Mouse (Mus musculus) gastrocnemius, adult 8-10 months (tissue): ENCODE results near the gene Krtap5-1. TPM values are rescaled to one million over a fixed set of nuclear protein-coding genes. Genes with fewer than 3 reads are reported as not detected.
"Not testable (repeated sequence)": the region's sequence is repeated elsewhere in the genome, so short reads cannot be mapped to it uniquely, and the experiment has no call there.

Experiments used
- DNase-seq, 2 experiments: peaks; one replicate each; pipeline ENCODE4 v3.0.0; 2022; ENCODE audit warnings: low spot score in 2 of 2
- total RNA-seq, 4 experiments: library from RNA; stranded (reverse); gene quantifications; 2 replicates each; pipeline ENCODE4 v1.2.4; 2022

Gene Krtap5-1
- total RNA-seq, 4 experiments from 2014 or later, result not detected

DNA sequence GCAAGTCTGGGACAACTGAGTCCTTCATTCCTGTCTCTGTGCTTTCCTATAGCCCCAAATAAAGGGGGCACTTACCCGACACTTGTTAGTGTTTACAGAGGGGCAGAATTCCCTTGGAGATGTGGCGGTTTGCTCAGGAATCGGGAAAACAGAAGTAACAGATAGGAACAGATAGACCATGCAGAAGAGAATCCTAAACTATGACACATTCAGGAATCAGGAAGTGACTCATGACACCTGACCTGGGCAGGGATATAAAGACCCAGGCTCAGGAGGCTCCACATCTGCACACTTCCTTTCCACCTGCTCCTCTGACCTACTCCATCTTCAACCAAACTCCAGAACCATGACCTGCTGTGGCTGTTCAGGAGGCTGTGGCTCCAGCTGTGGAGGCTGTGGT is 6.3 kb upstream of the Krtap5-1 start, which contains the start of gene Krtap5-4:
Krtap5-4 (plus strand) TSS at position 301 of the 400 bp plus-strand sequence.
- no peak for DNase-seq

DNA sequence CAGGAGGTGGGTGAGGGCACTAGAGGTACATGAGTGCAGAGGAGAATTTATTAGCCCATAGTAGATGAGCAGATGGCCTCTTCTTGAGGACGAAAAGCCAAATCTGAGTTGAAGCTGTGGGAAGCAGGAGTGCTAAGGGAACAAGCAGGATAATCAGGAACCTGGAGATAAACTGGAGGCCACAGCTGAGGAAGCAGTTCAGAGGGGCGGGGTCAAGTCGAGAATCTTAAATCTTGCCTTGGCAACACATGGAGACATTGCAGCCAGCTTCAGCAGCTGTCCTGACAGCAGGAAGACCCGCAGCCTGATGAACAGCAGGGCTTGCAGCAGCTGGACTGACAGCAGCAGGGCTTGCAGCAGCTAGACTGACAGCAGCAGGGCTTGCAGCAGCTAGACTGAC is 810 bp downstream of the Krtap5-1 start:
- not testable (repeated sequence) for DNase-seq

DNA sequence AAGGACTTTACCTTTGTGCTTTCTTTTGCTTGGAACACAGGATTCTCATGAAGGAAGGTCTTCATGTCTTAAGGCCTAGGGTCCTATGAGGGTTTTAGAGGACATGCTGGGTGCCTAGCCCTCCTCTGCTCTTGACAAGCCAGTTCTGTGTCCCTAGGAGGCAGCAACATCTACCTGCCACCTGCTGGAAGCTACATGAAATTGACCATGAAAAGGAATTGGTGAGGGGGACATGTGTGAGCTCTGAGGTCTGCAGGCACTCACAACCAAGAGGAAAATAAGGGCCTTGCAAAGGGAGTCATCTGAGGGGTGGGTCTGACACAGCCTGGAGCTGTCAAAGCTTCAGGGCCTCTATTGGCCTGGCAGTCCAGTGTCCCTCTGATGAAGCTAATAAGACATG is 1.5 kb downstream of the Krtap5-1 start:
- DNase-seq, result no peak

- not testable (repeated sequence) for DNase-seq
These were observed 3.1 kb downstream of the Krtap5-1 start for GRCm38 (mm10) chr7:142293851-142294250.

GRCm38 (mm10) chr7:142285910-142286612 is 10.9 kb downstream of the Krtap5-1 start:
- DNase-seq, result not testable (repeated sequence)

GRCm38 (mm10) chr7:142285130-142285835 is 11.6 kb downstream of the Krtap5-1 start:
- DNase-seq, result peak in 1 of 2 experiments; percentile 15

GRCm38 (mm10) chr7:142284615-142285080 is 12.3 kb downstream of the Krtap5-1 start:
- peak; percentile 84 for DNase-seq

DNA sequence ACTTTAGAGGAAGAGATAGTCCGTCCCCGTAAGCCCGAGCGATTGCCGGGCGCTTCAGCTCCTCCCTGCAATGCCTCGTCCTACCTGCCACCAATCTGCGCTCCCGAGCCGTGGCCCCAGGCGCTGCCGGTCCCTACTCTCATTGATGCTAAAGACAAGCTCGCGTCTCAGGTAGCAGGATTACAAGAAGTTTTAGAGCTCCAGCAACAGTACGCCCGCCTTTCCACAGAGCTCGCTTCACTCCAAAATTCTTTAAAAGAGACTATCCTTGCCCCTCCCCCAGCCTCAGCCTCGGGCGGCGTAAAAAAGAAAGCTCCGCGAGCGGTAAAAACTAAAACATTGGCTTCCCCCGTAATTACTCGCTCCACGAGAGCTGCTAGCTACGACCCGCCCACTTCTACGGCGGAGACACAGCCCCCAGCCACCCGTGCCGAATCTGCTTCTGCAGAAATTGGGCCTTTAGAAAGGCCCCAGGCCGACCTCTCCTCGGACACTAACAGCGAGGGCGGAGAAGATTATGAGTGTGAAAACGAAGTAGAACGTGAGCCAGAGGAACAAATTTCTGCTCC is 12.8 kb downstream of the Krtap5-1 start:
- DNase-seq, result peak; percentile 23 to 33

DNA sequence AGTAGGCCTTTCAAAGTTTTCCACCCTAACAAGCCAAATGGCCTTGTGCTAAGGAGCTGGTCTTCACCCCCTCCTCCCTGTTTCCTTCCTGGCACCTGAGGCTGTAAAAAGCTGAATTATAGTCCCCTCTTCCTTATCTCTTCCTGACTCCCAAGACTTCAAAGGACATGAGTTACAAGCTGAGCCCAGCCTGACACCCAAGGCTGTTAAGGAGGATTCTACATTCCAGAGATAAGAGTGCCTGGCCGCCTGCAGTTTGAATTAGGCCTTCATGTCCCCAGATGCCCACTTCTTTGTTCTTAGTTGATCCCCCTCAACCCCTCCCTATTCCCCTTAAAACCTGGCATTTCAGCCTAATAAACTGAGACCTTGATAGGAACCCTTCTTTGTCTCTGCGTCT is 14.1 kb downstream of the Krtap5-1 start:
- not testable (repeated sequence) for DNase-seq

DNA sequence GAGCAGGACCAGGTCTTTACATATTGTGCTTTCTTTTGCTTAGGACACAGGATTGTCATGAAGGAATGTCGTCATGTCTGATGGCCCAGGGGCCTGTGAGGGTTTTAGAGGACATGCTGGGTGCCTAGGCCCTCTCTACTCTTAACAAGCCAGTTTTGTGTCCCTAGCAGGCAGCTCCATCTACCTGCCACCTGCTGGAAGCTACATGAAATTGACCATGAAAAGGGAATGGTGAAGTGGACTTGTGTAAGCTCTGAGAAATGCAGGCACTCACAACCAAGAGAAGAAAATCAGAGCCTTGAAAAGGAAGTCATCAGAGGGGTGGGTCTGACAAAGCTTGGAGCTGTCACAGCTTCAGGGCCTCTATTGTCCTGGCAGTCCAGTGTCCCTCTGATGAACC is 17.6 kb downstream of the Krtap5-1 start:
- DNase-seq, result not testable (repeated sequence)

- peak in 1 of 2 experiments; percentile 30 for DNase-seq
These were observed 18.7 kb downstream of the Krtap5-1 start for GRCm38 (mm10) chr7:142278183-142278582.

GRCm38 (mm10) chr7:142274263-142274662 is 22.7 kb downstream of the Krtap5-1 start, which contains the start of gene Gm4559:
Gene Gm4559 (minus strand): TSS chr7:142274363.
- DNase-seq, result not testable (repeated sequence)

DNA sequence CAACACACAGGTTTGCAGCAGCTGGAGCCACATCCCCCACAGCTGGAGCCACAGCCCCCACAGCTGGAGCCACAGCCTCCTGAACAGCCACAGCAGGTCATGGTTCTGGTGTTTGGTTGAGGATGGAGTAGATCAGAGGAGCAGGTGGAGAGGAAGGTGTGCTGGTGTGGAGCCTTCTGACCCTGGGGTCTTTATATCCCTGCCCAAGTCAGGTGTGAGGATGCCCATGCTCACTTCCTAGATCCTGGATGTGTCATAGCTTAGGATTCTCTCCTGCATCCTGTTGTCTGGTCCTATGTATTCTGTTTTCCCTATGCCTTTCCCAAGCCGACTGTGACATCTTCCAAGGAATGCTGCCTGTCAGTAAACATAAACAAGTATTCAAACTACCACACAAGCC is 38.7 kb downstream of the Krtap5-1 start, which contains the start of gene Gm2431:
Gm2431 (minus strand) TSS at position 101 of the 400 bp plus-strand sequence.
- not testable (repeated sequence) for DNase-seq

DNA sequence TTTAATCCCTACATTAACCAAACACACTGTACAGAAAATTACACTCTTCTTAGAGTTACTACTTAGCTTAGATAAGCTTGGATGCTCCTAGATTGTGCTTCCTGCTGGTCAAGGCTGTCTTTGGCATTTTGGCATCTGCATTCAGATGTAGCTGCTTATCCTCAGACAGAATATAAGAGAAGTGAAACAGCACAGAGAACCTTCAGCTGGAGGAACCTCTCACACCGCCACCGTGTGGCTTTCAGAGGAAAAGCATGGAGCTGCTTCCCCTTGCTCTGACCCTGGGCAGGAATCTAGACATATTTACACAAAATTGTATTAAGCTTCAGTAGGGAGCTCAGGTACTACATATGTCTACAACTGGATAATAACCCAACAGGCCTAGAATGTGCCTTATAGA is 41.4 kb downstream of the Krtap5-1 start:
- DNase-seq, result no peak

DNA sequence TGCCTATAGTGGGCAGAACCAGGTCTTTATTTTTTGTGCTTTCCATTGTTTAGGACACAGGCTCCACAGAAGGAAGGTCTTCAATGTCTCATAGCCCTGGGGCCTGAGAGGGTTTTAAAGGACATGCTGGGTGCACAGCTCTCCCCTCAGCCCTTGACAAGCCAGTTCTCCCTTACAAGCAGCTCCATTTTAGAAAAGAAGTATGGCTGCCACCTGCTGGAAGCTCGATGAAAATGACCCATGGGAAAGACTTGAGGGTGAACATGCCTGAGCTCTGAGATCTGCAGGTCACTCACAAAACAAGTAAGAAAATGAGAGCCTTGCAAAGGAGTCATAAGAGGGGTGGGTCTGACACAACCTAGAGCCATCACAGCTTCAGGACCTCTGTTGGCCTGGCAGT is 47.1 kb downstream of the Krtap5-1 start:
- DNase-seq, result no peak

Other genes starting within 250 kb of the Krtap5-1 start
- gene Mob2, start 236.1 kb downstream of the Krtap5-1 start, total RNA-seq, result 10 to 100 TPM; 53.3 to 58.5 (median 55.9) TPM
- gene Dusp8, start 201.3 kb downstream of the Krtap5-1 start, total RNA-seq, result 10 to 100 TPM; 20.5 to 33.4 (median 27.6) TPM
- gene Gm45618, start 176.4 kb downstream of the Krtap5-1 start, total RNA-seq, result not detected
- not detected for gene Gm39115, start 161.1 kb downstream of the Krtap5-1 start, total RNA-seq
- gene Gm45337, start 152.5 kb downstream of the Krtap5-1 start, total RNA-seq, result not detected
- not detected for gene Gm29735, start 140.0 kb downstream of the Krtap5-1 start, total RNA-seq
- not detected for gene Gm4553, start 131.4 kb downstream of the Krtap5-1 start, total RNA-seq
- not detected for gene Krtap5-2, start 121.1 kb downstream of the Krtap5-1 start, total RNA-seq
- not detected for gene Gm10153, start 106.7 kb downstream of the Krtap5-1 start, total RNA-seq
- gene Krtap5-3, start 95.8 kb downstream of the Krtap5-1 start, total RNA-seq, result not detected
- not detected for gene Gm7579, start 85.3 kb downstream of the Krtap5-1 start, total RNA-seq
- not detected for gene Krtap5-5, start 67.1 kb downstream of the Krtap5-1 start, total RNA-seq
- not detected for gene Gm40460, start 56.0 kb downstream of the Krtap5-1 start, total RNA-seq
- not detected for gene Gm2431, start 38.8 kb downstream of the Krtap5-1 start, total RNA-seq
- not detected for gene Gm4559, start 22.8 kb downstream of the Krtap5-1 start, total RNA-seq
- gene Krtap5-4, start 6.4 kb upstream of the Krtap5-1 start, total RNA-seq, result not detected
- gene Ifitm10, start 76.6 kb upstream of the Krtap5-1 start, total RNA-seq, result 1 to 10 TPM; 1.6 to 2.4 (median 2.1) TPM
- 1 to 10 TPM; 1.7 to 8.5 (median 4.8) TPM for gene Gm49369, start 85.5 kb upstream of the Krtap5-1 start, total RNA-seq
- 100 to 1,000 TPM; 443 to 485 (median 471) TPM for gene Ctsd, start 90.9 kb upstream of the Krtap5-1 start, total RNA-seq
- gene Syt8, start 137.7 kb upstream of the Krtap5-1 start, total RNA-seq, result not detected
- gene Tnni2, start 144.7 kb upstream of the Krtap5-1 start, total RNA-seq, result over 10,000 TPM; 16,943 to 22,105 (median 19,624) TPM
- gene Lsp1, start 163.7 kb upstream of the Krtap5-1 start, total RNA-seq, result 10 to 100 TPM; 22.8 to 39.1 (median 34.1) TPM
- over 10,000 TPM; 31,851 to 38,724 (median 35,835) TPM for gene Tnnt3, start 201.7 kb upstream of the Krtap5-1 start, total RNA-seq
- gene Mrpl23, start 235.6 kb upstream of the Krtap5-1 start, total RNA-seq, result 1 to 10 TPM; 1.0 to 5.1 (median 3.1) TPM